Mouse (Mus musculus) urinary bladder, adult 2 months (tissue): ENCODE measurements around the gene Mbd4. TPM values are rescaled to one million over a fixed set of nuclear protein-coding genes. Genes with fewer than 3 reads are reported as not detected.
"Not testable (repeated sequence)": the region's sequence is repeated elsewhere in the genome, so short reads cannot be mapped to it uniquely, and the experiment has no call there.

Experiments used
- DNase-seq: peaks from one replicate; pipeline ENCODE4 v3.0.0; 2022; ENCODE audit warnings: low spot score
- polyA plus RNA-seq: library from polyadenylated mRNA; depleted of rRNA; stranded (reverse); fragments of >200 nt; gene quantifications from 2 replicates; pipeline ENCODE4 v1.2.3, GENCODE M21; 2012; rRNA removed

Mbd4 gene
- 4.4 and 5.0 TPM in 2 replicates for polyA plus RNA-seq

DNA sequence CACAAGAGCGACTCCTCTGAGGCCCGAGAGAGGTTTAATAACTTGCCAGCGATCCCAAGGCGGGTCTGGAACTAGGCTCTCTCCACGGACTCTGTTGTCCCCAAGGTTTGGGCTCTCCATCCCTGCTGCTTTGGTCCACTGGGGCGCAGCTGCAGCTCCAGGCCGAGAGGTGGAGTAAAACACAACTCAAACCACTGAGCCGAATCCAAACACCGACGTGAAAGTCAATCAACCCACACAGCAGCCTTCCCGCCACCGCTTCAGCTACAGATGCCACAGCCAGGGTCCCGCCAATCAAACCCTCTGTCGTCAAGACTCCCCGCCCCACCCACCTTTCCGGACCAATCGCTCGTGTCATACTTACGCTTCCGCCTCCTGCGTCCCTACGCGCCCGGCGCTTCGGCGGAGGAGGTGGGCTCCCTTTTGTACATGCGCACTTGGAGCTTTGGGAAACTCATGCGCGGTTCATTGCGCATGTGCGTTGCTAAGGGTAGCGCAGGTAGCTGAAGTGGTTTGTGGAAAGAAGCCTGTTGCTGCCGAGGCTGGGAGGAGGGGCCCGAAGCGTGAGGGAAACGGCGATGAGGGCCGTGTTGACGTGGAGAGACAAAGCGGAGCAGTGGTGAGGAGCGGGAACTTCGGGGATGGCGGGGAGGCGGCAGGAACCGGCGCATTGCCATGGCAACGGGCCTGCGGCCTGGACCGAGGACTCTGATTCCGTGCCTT, at the start of gene Mbd4, which contains the start of gene Ift122:
Gene Mbd4, minus strand, starts transcription at position 281 of the 723 bp plus-strand sequence.
Gene Ift122, plus strand, starts transcription at position 380 of the 723 bp plus-strand sequence.
- DNase-seq, result peak; percentile 83

DNA sequence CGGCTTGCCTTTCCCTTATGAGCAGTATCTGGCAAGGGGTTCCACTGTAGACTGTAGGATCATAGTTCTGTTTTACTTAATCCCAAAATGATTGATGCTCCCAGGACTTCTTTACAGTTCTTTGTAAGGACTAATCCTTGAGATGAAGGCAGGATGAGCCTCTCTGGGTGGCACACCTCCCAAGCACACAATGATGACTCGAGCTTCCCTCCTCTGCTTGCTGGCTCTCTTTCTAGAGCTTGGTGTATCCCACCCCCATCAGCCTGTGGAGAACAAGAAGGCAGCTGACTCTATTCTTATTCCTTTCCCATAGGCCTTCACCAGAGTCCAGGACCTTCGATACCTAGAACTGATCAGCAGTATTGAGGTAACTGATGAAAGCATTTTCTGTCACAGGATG, 49.4 kb upstream of the Mbd4 start:
- DNase-seq, result no peak

DNA sequence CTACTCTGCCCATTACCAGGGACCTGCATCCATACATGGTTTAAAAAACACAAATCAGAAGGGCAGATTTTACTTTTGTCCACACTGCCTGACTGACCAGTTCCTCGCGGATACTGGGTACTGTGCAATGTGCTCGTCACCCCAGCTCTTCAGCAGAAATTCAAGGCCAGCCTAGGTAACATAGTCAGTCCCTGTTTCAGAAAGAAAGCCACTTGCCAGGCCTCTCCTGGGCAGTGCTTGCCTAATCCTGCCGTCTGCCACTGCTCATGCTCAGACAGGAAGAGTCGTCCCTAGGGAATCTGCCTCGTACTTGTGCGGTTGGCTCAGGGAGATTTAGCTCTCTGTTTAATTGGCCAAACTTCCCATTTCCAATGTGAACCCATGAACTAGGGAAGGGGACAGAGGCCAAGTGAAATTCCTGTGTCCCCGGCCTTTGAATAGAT, 48.3 kb upstream of the Mbd4 start:
- DNase-seq, result no peak

DNA sequence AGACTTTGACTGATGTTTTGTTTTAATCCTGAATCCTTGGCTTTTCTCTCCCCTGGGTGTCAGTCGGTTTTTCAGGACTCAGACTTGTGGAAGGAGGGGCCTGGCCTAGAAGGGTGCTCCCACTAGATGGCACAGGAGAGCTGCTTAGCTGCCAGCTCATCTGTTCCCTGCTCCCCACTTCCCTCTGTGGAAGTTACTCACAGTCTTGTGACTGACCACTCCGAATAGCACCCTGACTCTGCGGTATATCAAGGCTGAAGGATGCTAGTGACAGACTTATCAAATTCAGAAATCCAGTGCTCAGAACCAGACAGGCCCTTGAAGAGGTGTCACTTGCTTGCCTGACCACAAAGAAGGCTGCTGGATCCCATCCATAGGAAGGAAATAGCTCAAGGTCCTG, 47.9 kb upstream of the Mbd4 start:
- DNase-seq, result no peak

DNA sequence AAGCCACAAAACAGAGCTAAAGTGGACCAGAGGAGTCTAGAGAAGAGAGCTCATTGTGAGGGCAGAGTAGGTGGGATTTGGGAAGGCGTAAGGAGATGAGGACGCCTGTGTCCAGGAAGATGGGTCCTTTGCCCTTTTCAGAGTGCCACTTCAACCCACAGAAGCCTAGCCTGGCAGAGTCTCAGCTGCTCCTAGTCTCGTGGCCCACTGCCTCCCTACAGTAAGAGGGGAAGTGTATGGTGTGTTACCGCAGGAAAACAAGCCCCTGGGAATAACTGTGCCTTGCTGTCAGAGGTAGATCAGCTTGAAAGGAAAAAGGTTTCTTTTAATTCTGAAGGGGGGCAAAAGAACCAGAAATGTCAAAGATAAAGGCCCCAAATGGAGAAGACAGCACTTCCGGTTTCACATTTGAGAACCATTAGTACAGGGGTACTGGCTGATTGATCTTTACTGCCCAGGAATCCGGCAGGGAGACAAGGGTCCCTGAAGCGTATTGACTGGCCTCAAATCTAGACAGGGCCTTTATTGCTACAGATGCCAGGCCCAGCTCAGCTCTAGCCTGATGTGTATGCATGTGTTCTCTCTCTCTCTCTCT, 44.9 kb upstream of the Mbd4 start:
- no peak for DNase-seq

DNA sequence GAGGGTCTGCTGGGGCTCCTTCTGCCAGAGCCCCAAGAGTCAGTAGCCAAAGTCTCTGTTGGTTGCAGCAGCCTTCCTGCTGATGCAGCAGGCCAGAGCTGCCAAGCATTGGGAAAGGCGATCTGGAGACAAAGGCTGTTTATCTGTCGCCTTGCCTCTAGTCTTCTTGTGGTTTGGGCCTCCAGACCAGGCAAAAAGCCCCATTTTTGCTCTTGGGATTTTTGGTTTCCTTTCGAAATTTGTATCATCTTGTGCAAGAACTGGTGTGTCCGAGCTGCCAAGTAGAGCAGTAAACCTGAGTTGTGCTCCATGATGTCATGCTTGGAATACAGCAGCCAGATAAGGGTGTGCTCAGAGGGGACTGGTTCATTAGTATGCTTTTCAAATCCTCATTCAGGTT, 43.9 kb upstream of the Mbd4 start:
- DNase-seq, result no peak

DNA sequence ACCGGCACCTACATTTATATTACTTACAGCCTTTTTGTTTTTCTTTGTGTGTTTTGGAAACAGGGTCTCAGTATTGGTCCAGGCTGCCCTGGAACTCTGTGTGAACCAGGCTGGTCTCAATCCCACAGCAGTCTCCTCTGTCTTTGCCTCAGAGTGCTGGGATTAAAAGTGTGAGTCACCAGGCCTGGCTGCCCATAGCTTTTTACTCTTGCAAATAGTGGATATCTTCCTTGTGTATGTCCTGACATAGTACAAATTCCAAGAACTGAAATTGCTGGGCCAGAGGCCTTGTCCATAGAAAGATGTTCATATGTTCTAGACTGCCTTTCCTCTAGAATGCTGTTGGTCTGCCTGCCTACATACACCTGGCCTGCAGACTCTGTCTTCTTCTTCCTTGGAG, 43.2 kb upstream of the Mbd4 start:
- no peak for DNase-seq

DNA sequence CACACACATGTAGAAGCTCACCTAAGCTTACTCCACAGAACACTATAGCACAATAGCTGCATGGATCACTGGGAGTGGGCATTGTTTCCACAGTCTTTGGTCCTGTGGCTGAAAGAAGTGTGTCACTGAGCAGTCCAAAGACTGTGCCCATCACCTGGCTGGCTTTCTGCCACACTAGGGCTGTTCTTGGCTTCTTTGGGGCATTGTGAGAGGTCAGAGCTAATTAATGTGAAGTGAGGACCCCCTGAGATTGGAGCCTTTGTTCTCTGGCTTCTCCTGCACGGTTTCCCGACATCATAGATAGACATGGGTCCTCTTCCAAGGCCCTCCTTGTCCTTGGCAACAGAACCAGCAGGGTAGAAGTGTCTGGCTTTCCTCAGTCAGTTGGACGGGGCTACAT, 39.2 kb upstream of the Mbd4 start:
- DNase-seq, result no peak

DNA sequence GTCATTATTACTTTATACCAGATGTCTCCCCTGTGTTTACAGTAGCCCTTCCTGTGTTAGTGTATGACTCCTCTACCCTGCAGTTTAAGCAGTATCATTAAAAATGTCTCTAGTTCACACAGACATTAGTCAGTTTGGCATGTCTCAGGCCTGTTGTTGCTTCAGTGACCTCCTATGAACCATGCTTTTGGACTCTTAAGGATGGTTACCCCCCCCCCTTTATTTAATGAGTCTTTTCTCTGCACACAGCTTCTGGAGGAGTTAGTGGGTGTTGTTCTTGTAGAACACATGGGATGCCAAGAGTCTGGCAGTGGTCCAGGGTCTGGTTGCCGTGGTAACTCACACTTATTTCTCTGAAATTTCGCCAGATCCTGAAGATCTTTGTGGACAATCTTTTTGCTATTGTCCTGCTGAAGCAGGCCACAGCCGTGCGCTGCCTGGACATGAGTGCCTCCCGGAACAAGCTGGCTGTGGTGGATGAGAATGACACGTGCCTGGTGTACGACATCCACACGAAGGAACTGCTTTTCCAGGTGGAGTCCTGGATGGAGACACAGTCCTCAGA, 38.4 kb upstream of the Mbd4 start:
- DNase-seq, result no peak

DNA sequence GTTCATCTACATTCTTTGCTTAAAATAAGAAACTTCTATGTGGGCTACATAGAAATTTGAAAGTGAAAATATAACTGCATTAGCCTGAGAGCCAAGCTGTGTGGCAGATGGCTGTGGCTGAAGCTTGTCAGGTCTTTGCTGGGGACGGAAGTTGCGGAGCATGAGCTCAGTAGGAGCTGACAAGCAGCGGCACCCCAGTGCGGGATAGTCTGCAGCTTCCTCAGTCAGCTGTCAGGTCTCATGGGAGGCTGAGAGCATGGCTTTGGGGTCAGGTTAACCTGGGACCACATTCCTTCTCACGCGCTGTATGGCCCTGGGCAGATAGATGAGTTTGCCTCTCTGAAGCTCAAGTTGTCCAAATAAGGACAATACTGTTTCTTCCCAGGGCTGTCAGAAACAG, 37.9 kb upstream of the Mbd4 start:
- no peak for DNase-seq

DNA sequence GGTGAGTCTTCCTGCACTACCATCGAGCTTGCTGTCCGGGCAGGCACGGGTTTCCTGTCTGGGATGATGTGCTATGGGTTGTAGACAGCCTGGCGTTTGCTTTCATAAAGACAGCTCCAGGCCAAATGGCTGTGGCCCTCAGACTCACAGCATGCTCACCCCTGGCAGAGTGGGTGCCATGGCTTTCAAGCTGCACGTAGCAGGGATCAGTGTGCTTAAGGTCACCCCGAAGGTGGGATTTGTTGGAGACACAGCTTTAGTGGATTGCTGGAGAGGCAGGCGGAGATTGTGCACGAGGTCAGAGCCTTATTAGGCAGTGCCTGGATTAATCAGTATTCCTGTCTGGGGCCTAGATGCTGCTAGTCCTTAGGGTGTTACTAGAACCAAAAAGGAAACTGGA, 37.4 kb upstream of the Mbd4 start:
- no peak for DNase-seq

DNA sequence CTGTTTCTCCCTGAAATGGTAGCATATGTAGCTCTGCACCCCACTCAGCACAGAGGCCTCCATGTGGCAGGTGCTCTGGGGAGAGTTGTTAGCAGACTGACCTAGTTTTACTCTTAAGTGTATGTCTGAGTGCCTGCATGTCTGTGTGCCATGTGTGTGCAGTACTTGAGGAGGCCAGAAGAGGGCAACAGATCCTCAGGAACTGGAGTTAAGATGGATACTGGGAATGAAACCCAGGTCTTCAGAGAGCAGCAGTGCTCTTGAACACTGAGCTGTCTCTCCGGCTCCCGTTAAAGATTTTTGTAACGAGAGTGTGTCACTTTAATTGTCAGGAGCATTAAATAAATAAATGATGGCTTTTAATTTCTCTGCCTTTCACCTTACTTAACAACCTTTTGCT, 35.1 kb upstream of the Mbd4 start:
- DNase-seq, result no peak

DNA sequence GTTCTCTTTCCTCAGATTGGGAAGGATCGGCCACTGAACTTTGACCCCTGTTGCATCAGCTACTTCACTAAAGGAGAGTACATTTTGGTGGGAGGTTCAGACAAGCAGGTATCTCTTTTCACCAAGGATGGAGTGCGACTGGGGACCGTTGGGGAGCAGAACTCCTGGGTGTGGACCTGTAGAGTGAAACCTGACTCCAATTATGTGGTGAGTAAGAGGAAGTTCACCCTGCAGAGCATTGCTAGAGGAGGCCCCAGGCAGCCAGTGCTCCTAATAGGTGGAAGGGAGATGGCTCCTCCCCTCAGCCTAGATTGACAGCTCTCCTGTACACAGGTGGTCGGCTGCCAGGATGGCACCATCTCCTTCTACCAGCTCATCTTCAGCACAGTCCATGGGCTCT, 33.7 kb upstream of the Mbd4 start:
- DNase-seq, result no peak

DNA sequence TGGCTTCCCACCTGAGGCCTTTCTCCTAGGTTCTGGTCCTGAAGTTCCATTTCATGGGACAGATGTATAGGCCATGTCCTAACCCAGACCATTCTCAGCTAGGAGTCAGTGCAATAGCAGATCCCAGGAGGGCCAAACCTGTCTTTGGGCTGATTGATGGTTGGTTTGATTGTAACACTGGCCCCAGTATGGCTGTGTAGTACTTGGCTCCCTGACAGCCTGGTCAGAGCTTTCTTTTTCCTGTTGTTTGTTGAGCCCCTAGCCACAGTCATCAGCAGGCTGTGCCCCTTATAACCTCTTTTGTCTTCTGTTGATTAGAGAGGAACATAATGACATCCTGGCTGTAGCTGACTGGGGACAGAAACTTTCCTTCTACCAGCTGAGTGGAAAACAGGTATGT, 30.8 kb upstream of the Mbd4 start:
- no peak for DNase-seq

DNA sequence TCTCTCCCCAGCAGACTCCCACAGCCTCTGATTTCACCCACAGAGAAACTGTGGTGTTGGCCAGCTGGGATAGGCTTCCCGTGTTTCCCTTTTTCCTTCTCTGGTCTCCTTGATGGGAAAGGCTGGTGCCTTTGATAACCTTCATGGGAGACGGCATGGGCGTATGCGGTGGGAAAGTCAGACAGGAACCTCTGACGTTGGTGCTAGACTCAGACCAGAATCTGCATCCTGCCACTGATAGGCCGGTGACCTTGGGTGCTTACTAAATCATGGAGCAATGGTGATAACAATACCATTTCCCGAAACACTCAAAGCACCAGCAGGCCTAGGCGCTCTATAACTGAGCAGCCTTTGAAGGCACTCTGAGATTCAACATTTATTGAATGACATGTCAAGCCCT, 27.6 kb upstream of the Mbd4 start:
- DNase-seq, result no peak

DNA sequence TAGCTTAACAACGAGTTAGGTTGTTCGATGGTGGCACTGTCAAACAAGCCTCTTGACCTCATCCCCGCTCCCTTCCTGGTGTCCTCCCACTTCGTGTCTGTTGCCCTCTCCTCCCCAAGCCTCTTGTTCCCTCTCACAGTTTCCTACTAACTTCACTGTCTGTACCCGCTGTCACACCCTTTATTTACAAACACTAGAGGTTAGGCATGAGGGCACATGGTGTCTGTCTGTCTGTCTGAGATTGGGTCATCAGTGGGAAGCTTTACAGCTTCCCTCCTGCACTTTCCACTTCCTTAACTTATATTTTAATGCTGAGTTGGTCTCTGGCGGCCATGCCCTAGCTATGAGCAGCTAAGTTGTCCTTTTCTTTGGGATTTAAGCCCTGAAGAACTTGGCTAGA, 26.6 kb upstream of the Mbd4 start:
- no peak for DNase-seq

DNA sequence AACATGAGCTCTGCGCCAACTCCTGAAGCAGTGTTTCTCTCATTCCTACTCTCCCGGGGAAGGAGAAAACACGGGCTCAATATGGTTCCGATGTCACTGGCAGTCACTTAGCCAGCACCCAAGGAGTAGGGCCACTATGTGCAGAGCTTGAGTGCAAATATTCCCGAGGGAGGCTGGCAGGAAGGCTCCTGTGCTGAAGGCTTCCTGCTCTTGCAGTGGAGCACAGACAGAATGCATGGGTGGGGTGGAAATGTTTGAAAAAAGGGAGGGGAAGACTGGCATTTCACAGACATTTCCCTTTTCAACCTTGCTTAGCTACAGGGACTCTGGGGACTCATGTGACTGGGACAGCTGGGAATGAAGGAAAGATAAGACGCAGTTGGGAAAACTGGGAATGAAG, 25.5 kb upstream of the Mbd4 start:
- no peak for DNase-seq

DNA sequence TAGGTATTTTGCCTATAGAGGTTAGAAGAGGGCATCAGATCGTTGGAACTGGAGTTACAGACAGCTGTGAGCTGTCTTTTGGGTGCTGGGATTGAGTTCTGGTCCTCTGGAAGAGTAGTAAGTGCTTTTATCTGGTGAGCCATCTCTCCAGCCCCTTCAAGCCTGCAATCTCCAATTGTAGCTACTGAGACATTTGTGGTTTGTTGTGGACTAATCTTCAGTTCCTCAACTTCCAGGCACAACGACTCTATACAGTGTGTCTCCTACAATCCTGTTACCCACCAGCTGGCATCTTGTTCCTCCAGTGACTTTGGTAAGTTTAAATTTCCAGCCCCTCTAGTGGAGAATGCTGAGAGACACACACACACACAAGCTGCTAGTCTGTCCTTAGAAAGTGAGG, 24.1 kb upstream of the Mbd4 start:
- DNase-seq, result no peak

DNA sequence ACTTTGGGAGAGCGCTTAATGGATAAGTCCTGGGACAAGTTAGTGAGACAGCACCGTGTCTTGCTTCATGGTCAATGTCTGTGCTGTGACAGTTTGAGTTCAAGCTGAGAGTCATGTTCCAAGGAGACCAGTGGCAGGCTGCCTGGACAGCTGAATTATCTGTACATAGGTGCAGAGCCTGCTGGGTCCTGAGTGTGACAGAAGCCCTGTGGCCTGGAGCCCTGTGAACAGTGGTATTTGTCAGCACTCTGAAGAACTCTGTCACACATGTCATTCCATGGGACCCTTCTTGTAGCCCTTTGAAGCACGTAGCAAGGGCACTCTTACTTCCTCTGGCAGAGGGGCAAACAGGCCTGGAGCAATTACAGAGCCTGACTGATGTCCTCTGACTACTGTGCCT, 18.1 kb upstream of the Mbd4 start:
- not testable (repeated sequence) for DNase-seq

DNA sequence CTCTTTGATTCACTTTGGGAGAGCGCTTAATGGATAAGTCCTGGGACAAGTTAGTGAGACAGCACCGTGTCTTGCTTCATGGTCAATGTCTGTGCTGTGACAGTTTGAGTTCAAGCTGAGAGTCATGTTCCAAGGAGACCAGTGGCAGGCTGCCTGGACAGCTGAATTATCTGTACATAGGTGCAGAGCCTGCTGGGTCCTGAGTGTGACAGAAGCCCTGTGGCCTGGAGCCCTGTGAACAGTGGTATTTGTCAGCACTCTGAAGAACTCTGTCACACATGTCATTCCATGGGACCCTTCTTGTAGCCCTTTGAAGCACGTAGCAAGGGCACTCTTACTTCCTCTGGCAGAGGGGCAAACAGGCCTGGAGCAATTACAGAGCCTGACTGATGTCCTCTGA, 14.0 kb upstream of the Mbd4 start:
- not testable (repeated sequence) for DNase-seq

DNA sequence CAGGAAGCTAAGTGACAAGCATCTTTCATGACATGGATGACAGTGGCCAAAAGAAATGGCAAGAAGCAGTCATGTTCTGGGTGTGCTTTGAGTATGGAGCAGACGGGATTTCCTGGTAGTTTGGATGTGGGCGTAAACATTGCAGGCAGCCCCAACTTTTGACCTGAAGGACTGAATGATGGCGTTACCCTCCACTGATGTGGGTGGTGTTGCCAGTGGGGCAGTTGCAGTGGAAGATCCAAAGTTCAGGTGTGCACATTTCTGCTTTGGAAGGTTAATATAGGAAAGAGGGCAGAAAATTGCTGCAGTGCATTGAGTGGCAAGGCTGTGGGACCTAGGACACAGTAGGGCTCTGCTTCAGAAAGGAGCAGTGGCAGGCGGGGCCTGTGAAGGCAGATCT, 12.1 kb upstream of the Mbd4 start:
- no peak for DNase-seq

DNA sequence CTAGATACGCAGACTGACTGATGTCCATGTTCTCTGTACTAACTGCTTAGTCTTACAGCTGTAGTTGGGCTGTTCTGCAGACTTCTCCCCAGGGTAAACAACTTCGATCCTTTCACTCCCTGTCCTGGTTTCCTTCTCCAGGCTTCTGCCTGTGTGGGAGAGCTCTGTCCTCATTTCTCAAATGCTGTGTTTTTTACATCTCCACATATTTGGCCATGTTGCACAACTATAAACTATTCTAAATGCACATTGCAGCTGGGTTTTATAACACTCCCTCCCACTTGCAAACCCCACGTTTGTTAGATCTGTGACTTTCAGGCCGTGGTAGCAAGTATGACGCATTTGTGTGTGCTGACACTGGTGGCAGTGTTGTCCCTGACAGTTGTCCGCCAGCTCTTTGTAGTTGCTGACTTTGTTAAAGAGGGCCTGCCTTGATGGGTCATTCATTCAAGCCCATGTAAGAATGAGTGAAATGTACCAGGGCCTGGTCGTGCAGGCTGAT, 10.2 kb upstream of the Mbd4 start:
- no peak for DNase-seq

DNA sequence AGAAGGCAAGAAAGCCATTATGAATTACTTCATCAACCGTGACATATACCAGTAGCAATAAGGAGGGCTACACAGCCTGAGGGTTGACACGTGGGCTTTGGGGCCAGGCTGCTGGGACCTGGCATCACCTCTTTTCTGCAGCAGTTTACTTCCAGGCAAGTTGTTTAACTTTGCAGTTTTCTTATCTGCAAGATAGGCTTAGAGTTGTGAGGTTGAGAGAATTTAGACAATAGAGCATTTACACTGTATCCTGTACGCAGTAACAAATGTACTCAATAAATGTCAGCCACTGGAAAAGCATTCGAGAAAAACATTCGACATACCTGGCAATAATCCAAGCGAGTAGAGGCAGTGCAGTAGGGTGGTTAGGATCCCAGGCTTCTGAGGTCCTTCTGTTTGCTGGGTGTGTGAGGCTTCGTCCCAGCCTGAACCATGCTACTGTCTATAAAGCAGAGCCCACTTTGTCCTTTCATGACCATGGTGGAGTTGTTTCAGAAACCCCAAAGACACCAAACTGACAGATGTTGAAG, 6.9 kb upstream of the Mbd4 start:
- DNase-seq, result no peak
